Mouse (Mus musculus) mesoderm, embryonic 11.5 days (tissue): ENCODE results near the gene Cox8a.

Source experiments
- DNase-seq: peaks from one replicate; pipeline ENCODE4 v3.0.0-alpha.2; 2012; ENCODE audit warnings: low read depth, low spot score

Gene Cox8a

GRCm38 (mm10) chr19:7185715-7186291, 31.6 kb downstream of the Cox8a start:
- peak; percentile 81 for DNase-seq

GRCm38 (mm10) chr19:7185059-7185458, 32.4 kb downstream of the Cox8a start:
- DNase-seq = no peak

- DNase-seq = no peak
Observed at GRCm38 (mm10) chr19:7183419-7183818, 34.0 kb downstream of the Cox8a start.

GRCm38 (mm10) chr19:7182273-7182949, 35.0 kb downstream of the Cox8a start:
- no peak for DNase-seq

GRCm38 (mm10) chr19:7181496-7181895, 35.9 kb downstream of the Cox8a start:
- DNase-seq = no peak

GRCm38 (mm10) chr19:7180756-7181405, 36.5 kb downstream of the Cox8a start:
- DNase-seq = no peak

GRCm38 (mm10) chr19:7178841-7179452, 38.5 kb downstream of the Cox8a start:
- DNase-seq = no peak

- DNase-seq = no peak
Observed at GRCm38 (mm10) chr19:7177804-7178511, 39.5 kb downstream of the Cox8a start.

GRCm38 (mm10) chr19:7176041-7176696, 41.2 kb downstream of the Cox8a start:
- no peak for DNase-seq

- peak; percentile 78 for DNase-seq
Observed at GRCm38 (mm10) chr19:7172051-7172866, 45.2 kb downstream of the Cox8a start.

GRCm38 (mm10) chr19:7171447-7171846, 46.0 kb downstream of the Cox8a start:
- no peak for DNase-seq

- no peak for DNase-seq
Observed at GRCm38 (mm10) chr19:7170916-7171315, 46.5 kb downstream of the Cox8a start.

- no peak for DNase-seq
Observed at GRCm38 (mm10) chr19:7168423-7168822, 49.0 kb downstream of the Cox8a start.

- no peak for DNase-seq
Observed at GRCm38 (mm10) chr19:7166767-7167166, 50.6 kb downstream of the Cox8a start.

GRCm38 (mm10) chr19:7166200-7166711, 51.2 kb downstream of the Cox8a start:
- no peak for DNase-seq

GRCm38 (mm10) chr19:7165509-7166199, 51.8 kb downstream of the Cox8a start:
- no peak for DNase-seq
